Mouse (Mus musculus) embryonic facial prominence, embryonic 14.5 days (tissue): ENCODE data around the gene Sfxn1. TPM values are rescaled to one million over a fixed set of nuclear protein-coding genes. Genes with fewer than 3 reads are reported as not detected.

Source experiments
- ATAC-seq: fragments of 200-750 bp; cut with Nextera tagmentation; 2 replicates; pipeline ENCODE4 v1.8.0; 2017; ENCODE audit warnings: low read depth, moderate number of reproducible peaks, moderate TSS enrichment
- DNase-seq: peaks from one replicate; pipeline ENCODE4 v3.0.0-alpha.2; 2015; ENCODE audit warnings: low spot score
- H3K27ac ChIP-seq: fragments of 300-500 bp; sonication (generic); replicated peaks from 2 replicates; pipeline ENCODE4 v1.5.1; 2014; ENCODE audit warnings: low read depth, mild to moderate bottlenecking, low read length, moderate library complexity
- H3K27me3 ChIP-seq: fragments of 300-500 bp; sonication (generic); replicated peaks from 2 replicates; pipeline ENCODE4 v1.6.1; 2014; ENCODE audit warnings: low read length; ENCODE audit not compliant: control insufficient read depth, insufficient read depth
- H3K36me3 ChIP-seq: fragments of 300-500 bp; sonication (generic); 2 replicates; pipeline ENCODE4 v1.6.1; 2014; ENCODE audit warnings: low read length, mixed read lengths; ENCODE audit not compliant: control insufficient read depth, insufficient read depth
- H3K4me1 ChIP-seq: fragments of 300-500 bp; sonication (generic); 2 replicates; pipeline ENCODE4 v1.6.1; 2014; ENCODE audit warnings: antibody characterized with exemption, low read length; ENCODE audit not compliant: control insufficient read depth, insufficient read depth
- H3K4me2 ChIP-seq: fragments of 300-500 bp; sonication (generic); 2 replicates; pipeline ENCODE4 v1.6.1; 2014; ENCODE audit warnings: low read depth, mild to moderate bottlenecking, low read length, moderate library complexity, mixed read lengths
- H3K4me3 ChIP-seq: fragments of 300-500 bp; sonication (generic); 2 replicates; pipeline ENCODE4 v1.5.1; 2014; ENCODE audit warnings: low read depth, mild to moderate bottlenecking, low read length
- H3K9ac ChIP-seq: fragments of 300-500 bp; sonication (generic); 2 replicates; pipeline ENCODE4 v1.6.1; 2014; ENCODE audit warnings: low read depth, mild to moderate bottlenecking, low read length, moderate library complexity, mixed read lengths
- H3K9me3 ChIP-seq: fragments of 300-500 bp; sonication (generic); 2 replicates; pipeline ENCODE4 v1.6.1; 2016; ENCODE audit warnings: low read length; ENCODE audit not compliant: control insufficient read depth
- WGBS: fragments of 180-500 bp; shearing (Covaris S2); extraction: QIAGEN DNeasy Blood & Tissue Kit; methylation state at CpG from one replicate; pipeline ENCODE4 v1.1.7; 2014; 5-methylcytosine and 5-hydroxymethylcytosine counted together
- polyA plus RNA-seq: library from polyadenylated mRNA; unstranded; fragments of >200 nt; fragmentation: Nextera tagmentation; extraction: Ambion mirVana; gene quantifications from 2 replicates; pipeline ENCODE4 v1.2.1, GENCODE M21; 2014

The Sfxn1 gene
- polyA plus RNA-seq, 1 experiment from 2014 or later, result 51.4 TPM

DNA sequence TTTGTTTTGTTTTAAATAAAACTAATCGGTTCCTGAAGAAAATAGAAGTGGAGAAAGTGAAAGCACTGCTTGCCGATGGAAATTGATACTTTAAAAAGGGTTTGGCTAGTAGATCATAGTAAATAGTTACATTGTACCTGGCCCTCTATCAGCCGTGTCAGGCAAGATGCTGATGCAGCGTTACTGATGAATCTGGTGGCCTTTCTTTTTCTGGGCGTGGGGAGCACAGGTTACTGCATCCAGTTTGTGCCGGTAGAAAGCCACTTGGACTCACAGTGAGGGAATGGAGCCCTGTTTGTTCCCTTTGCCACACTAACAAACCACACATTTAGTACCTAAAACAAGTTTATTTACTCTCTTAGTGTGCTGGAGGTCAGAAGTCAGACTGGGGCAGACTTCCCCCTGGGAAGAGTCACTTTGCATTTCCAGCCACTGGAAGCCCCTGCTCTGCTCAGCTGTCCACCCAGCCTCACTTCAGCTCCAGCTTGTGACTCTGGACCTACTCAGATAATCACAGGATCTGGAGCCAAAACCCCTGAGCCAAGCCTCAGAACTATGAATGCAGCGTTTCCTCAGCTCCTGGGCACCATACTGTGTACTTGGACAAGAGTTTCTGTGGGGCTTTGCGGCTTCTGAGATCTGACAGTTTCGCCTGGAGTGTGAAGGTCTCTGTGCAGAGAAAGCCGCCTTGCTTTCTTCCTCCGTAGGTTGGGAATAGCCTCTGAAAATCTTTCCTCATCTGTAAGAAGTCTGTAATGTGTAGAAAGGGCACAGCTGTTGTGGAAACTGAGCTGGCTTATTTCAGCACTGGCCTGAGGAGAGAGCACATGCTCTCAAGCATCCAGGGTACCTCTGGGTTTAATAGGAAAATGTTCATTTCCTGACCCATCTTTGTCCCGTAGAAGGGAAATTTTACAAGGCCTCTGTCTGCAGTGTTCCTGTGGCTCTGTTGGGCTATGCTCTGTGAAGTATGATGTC lies 8.4 kb downstream of the Sfxn1 start:
- ATAC-seq, result no peak

DNA sequence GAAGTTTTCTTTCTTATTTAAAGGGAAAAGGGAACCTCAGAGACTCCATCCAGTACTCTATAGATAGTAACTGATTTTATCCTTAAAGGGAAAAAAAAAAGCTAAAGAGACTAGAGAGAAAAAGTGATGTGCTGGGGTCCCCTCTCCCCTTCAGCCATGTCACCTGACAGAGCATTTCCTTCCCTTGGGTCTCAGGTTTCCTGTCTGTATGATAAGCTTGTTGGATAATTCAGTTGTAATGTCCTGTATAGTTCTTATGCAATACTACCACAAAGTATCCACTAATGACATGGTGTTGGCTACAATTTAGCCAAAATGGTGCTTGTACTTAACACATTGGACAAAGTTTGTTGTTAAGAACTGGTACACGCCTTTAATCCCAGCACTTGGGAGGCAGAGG lies 9.1 kb downstream of the Sfxn1 start:
- ATAC-seq (no peak), DNase-seq (no peak)
- H3K27me3 ChIP-seq, result no peaks in the 10 kb centered on the region
- 0 out of 2 replicates have a peak, but pooled peaks cover 3% of the 10 kb centered on the region for H3K4me1 ChIP-seq
- 88% methylated on average over 1 of the region's 1 CpGs for WGBS
- H3K9me3 ChIP-seq, result no peaks in the 10 kb centered on the region
- no peak overlapping the region for H3K9ac ChIP-seq
- no peak overlapping the region for H3K4me2 ChIP-seq
- no peak overlapping the region for H3K27ac ChIP-seq
- peaks cover 7% of the 10 kb centered on the region; the same call in 1 of the 2 replicates for H3K36me3 ChIP-seq
- H3K4me3 ChIP-seq, result no peak overlapping the region

More for the DNA sequence above, 8.4 kb downstream of the Sfxn1 start:
- Histone ChIP-seq H3K4me3 (no peak overlapping the region), H3K27ac (no peak overlapping the region), H3K4me2 (no peak overlapping the region), H3K36me3 (0 out of 2 replicates have a peak, but pooled peaks cover 6% of the 10 kb centered on the region), H3K4me1 (0 out of 2 replicates have a peak, but pooled peaks cover 3% of the 10 kb centered on the region), H3K9ac (no peak overlapping the region), H3K9me3 (no peaks in the 10 kb centered on the region), H3K27me3 (no peaks in the 10 kb centered on the region)
- DNase-seq, result no peak
- 64% methylated on average over 12 of the region's 12 CpGs for WGBS

DNA sequence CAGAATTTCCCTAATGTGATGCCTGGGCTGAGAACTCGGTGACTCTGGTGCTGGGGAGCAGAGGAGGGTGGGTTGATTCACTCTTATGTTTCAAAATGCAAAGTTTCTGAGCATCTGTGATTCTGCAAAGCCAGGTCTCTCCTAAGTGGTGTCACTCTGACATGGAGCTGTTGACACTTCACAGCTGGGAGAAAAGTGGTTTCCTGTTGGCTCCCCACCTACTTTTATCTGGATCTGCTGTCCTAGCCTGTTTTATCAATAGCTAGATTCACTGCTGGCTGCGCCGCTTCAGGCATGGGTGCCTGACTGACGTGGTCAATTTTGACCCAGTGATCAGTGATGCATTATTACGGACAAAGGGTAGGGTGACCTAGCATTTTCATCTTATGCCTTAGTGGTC lies 11.3 kb downstream of the Sfxn1 start:
- H3K9me3 ChIP-seq, result no peaks in the 10 kb centered on the region
- ATAC-seq (no peak), DNase-seq (no peak)
- 0 out of 2 replicates have a peak, but pooled peaks cover 3% of the 10 kb centered on the region for H3K4me1 ChIP-seq
- no peak overlapping the region for H3K27ac ChIP-seq
- H3K9ac ChIP-seq, result no peak overlapping the region
- no peaks in the 10 kb centered on the region for H3K27me3 ChIP-seq
- WGBS, result 69% methylated on average over 5 of the region's 5 CpGs
- no peak overlapping the region for H3K4me2 ChIP-seq
- peaks cover 25% of the 10 kb centered on the region for H3K36me3 ChIP-seq
- no peak overlapping the region for H3K4me3 ChIP-seq

DNA sequence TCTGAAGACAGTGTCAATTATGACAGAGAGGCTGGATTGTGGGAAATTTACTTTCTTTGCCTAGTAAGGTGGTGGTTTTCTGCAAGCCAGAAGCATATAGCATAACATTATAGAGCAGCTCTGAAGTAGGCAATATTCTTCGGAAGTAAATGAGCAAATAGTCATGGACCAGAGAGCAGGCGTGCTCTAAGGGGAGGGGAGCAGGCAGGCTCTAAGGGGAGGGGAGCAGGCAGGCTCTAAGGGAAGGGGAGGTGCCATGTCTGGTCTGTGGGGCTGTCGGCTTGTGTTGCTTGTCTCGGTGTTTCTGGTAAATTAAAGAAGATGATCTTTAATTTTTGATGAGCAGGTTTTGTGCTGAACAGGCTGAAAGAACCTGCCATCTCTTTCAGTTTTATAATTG lies 12.5 kb downstream of the Sfxn1 start:
- Histone ChIP-seq H3K36me3 (peaks cover 38% of the 10 kb centered on the region), H3K9me3 (no peaks in the 10 kb centered on the region), H3K4me2 (no peak overlapping the region), H3K27me3 (no peaks in the 10 kb centered on the region), H3K4me1 (0 out of 2 replicates have a peak, but pooled peaks cover 3% of the 10 kb centered on the region), H3K4me3 (no peak overlapping the region), H3K9ac (no peak overlapping the region), H3K27ac (no peak overlapping the region)
- 53% methylated on average over 4 of the region's 4 CpGs for WGBS
- DNase-seq, result no peak
- ATAC-seq, result no peak

DNA sequence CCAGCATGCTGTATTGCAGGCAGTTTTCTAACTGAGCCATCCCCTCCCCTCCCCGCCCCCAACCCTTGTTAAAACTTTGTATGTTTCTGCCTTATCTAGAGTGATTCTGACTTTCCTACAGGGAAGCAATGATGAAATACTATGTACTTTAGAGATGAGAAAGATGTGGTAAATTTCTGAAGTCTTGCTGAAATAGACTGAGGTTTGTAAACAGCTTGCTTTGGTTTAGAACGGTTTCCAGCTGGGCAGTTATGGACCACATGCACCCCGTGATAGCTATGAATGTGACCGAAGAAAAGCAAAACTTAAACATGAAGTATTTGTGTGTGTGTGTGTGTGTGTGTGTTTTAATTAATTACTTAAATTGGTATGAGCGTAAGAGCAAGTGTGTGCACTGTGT lies 13.2 kb downstream of the Sfxn1 start:
- no peak overlapping the region for H3K4me3 ChIP-seq
- H3K9me3 ChIP-seq, result no peaks in the 10 kb centered on the region
- H3K27ac ChIP-seq, result no peak overlapping the region
- H3K4me2 ChIP-seq, result no peak overlapping the region
- H3K9ac ChIP-seq, result no peak overlapping the region
- 71% methylated on average over 5 of the region's 5 CpGs for WGBS
- DNase-seq, result no peak
- H3K4me1 ChIP-seq, result 0 out of 2 replicates have a peak, but pooled peaks cover 3% of the 10 kb centered on the region
- H3K36me3 ChIP-seq, result peaks cover 44% of the 10 kb centered on the region
- H3K27me3 ChIP-seq, result no peaks in the 10 kb centered on the region
- ATAC-seq, result no peak

DNA sequence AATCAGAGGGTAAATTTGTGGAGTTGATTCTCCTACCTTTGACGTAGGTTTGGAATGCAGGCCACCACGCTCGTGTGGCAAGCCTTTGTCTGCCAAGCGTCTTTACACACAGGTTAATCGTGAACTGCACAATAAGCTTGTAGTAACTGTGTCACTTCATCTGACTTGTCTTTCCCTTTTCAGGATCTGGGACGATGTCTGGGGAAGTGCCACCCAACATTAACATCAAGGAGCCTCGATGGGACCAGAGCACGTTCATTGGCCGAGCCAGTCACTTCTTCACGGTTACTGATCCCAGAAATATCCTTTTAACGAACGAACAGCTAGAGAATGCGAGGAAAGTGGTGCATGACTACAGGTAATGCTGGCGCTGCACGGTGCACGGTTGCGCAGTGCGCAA lies 13.6 kb downstream of the Sfxn1 start:
- Histone ChIP-seq H3K4me3 (no peak overlapping the region), H3K27ac (no peak overlapping the region), H3K4me2 (no peak overlapping the region), H3K27me3 (no peaks in the 10 kb centered on the region), H3K9me3 (no peaks in the 10 kb centered on the region), H3K9ac (no peak overlapping the region), H3K36me3 (peaks cover 46% of the 10 kb centered on the region), H3K4me1 (no peaks in the 10 kb centered on the region)
- DNase-seq (no peak), ATAC-seq (no peak)
- 90% methylated on average over 18 of the region's 18 CpGs for WGBS

DNA sequence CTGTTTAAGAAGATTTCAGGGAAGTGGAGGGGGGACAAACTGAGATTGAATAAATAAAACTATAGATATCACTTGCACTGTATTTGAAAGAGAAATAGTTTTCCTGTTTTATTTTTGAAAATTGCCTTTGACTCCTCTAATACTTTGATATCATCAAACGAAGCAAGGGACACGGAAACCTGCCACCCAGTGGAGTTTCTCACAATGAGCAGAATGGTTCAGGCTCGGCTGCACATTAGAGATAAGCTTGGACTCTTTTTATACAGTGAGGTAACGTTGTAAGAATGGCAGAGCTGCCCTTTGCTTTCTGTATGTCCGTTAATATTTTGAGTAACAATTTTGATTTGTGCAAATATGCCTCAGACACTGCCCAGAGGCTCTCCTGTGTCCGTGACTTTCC lies 20.1 kb downstream of the Sfxn1 start:
- 88% methylated on average over 6 of the region's 6 CpGs for WGBS
- ATAC-seq (no peak), DNase-seq (no peak)
- H3K36me3 ChIP-seq, result peaks cover 85% of the 10 kb centered on the region
- H3K9ac ChIP-seq, result no peak overlapping the region
- no peaks in the 10 kb centered on the region for H3K27me3 ChIP-seq
- no peak overlapping the region for H3K4me2 ChIP-seq
- no peaks in the 10 kb centered on the region for H3K4me1 ChIP-seq
- H3K4me3 ChIP-seq, result no peak overlapping the region
- H3K27ac ChIP-seq, result no peak overlapping the region
- no peaks in the 10 kb centered on the region for H3K9me3 ChIP-seq

DNA sequence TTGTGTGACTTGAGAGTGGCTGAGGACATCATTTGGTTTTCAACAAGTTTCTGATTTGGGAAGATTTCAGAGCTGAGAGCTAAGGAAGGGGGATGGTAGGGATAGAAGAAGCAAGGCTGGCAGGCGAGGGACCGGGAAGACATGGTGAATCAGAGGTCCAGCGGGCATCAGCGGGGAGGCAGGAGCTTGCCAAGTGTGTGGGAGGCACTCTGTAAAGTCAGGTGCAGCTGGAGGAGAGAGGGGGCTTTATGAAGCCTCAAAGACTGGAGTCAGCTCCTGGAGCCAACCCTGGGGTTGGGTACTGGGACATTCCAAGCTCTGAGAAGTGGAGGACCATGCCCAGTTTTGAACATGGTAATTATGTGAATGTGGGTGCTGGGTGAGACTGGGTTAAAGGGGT lies 22.7 kb downstream of the Sfxn1 start:
- Histone ChIP-seq H3K4me3 (no peak overlapping the region), H3K4me2 (no peak overlapping the region), H3K27ac (no peak overlapping the region), H3K4me1 (no peaks in the 10 kb centered on the region), H3K9ac (no peak overlapping the region), H3K9me3 (no peaks in the 10 kb centered on the region), H3K36me3 (peaks cover 62% of the 10 kb centered on the region), H3K27me3 (no peaks in the 10 kb centered on the region)
- DNase-seq, result no peak
- ATAC-seq, result no peak
- 93% methylated on average over 4 of the region's 4 CpGs for WGBS
